Mouse (Mus musculus): ENCODE data around the gene Galnt16. TPM values are rescaled to one million over a fixed set of nuclear protein-coding genes. Genes with fewer than 3 reads are reported as not detected.

Gene Galnt16
- polyA plus RNA-seq, 1 experiment from 2014 or later: 6.0 TPM

Other genes starting within 250 kb of the Galnt16 start
- 9.6 and 12.4 TPM in 2 replicates for gene Dcaf5, start 81.7 kb upstream of the Galnt16 start, polyA plus RNA-seq (2015; fragmentation: Nextera tagmentation; extraction: Ambion mirVana)
- 17.0 and 17.9 TPM in 2 replicates for gene Exd2, start 55.2 kb upstream of the Galnt16 start, polyA plus RNA-seq (2015; fragmentation: Nextera tagmentation; extraction: Ambion mirVana)
- 17.5 and 17.6 TPM in 2 replicates for gene Slc39a9, start 125.6 kb downstream of the Galnt16 start, polyA plus RNA-seq (2015; fragmentation: Nextera tagmentation; extraction: Ambion mirVana)
- gene Erh, start 126.1 kb downstream of the Galnt16 start, polyA plus RNA-seq (2015; fragmentation: Nextera tagmentation; extraction: Ambion mirVana): 157 and 171 TPM in 2 replicates
- gene Plekhd1, start 174.3 kb downstream of the Galnt16 start, polyA plus RNA-seq (2015; fragmentation: Nextera tagmentation; extraction: Ambion mirVana): 0.28 and 0.65 TPM in 2 replicates
- not detected in 2 replicates for gene Ccdc177, start 242.4 kb downstream of the Galnt16 start, polyA plus RNA-seq (2015; fragmentation: Nextera tagmentation; extraction: Ambion mirVana)

All from heart, embryonic 16.5 days (tissue).